Mouse (Mus musculus) liver (tissue): Measurements from ENCODE around the gene Tbx21.

Experiments used
- DNase-seq: peaks from one replicate; pipeline ENCODE4 v3.0.0-alpha.2; 2020; ENCODE audit warnings: mixed read lengths

Gene Tbx21

DNA sequence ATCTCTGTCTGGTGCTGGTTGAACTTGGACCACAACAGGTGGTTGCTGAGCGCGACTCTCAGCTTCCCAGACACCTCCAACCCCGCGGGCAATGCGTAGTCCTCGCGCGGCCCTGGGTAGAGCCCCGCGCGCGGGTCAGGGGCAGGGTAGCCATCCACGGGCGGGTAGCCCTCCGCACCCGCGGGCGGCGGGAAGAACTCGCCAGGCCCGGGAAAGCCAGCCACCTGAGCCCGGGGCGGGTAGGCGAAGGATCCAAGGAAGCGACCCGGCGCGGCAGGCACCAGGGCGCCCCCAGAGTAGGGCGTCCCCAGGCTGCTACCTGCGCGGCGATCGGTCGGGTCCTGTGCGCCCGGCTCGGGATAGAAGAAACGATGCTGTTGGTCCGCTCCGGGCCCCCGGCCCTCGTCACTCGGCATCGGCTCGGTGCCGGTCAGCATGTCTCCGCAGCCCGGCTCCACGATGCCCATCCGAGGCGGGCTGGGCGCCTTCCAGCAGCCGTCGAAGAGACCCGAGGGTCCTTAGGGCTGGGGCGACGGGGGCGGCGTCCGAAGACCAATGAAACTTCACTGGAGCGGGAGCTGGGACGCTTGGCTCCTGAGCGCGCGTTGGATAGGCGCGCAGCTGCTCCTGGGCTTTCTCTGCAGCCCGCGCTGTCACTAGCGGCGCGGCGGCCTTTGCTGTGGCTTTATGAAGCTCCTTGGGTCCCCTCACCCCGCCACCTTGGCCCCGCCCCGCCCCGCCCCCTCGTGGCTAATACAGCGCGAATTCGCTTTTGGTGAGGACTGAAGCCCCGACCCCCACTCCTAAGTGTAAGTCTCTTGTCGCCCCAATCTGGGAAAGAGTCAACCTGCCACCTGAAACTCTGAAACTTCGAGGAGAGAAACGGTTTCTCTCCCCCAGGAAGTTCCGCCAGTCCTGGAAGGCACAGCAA is at the start of gene Tbx21:
Gene Tbx21, minus strand, starts transcription at position 661 of the 931 bp plus-strand sequence.
- DNase-seq = no peak

GRCm38 (mm10) chr11:97160341-97160740 is 45.2 kb upstream of the Tbx21 start:
- DNase-seq = no peak

- DNase-seq = no peak
These were observed 41.9 kb upstream of the Tbx21 start for GRCm38 (mm10) chr11:97156999-97157398.

DNA sequence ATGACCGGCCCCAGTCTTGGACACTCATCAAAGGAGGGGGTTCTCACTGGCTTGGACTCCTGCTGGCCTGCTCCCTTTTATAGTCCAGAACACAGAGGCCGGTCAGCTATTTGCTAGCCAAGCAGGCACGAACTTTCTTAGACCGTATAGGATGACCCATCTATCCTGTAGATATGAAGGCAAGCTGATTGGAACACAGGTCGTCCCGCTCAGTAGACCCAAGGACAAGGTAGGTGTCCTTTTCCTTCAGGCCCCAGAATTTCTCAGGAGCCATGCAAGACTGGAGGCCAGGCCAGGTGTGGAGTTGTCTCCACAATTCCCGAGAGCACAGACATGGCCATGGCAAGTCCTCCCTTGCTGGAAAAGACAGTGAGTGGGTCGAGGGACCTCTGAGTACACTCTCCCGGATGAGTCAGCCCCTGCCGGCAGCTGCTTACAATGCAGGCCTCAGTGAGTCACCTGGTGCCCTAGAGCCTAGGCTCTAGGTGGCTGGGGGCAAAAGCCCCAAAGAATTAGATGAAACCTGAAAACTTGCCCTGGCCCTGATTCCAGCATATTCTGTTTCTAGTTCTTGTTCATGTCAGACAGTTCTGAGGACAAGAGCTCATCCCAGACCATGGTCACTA is 37.6 kb upstream of the Tbx21 start:
- DNase-seq = no peak

DNA sequence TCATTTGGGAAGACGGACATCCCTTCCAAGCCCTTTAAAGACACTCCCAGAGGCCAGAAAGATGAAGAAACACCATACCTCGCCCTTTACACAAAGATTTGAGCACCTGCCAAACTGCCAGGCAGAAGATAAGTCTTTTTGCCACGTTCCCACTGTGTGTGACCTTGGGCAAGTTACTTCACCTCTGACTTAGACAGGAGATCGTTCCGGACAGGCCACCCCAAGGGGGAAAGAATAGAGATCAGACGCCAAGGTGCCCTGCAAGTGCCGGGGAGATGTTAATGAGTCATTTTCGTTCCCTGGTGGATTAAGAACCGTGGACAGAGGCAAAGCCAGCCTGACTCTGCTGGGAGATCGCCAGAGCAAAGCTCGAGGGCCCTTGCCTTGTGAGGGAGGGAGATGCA is 36.9 kb upstream of the Tbx21 start:
- DNase-seq = no peak

GRCm38 (mm10) chr11:97151343-97151801 is 36.2 kb upstream of the Tbx21 start, which contains the start of gene Tbkbp1:
Gene Tbkbp1, minus strand, starts transcription at chr11:97151495.
- DNase-seq = peak; percentile 37

DNA sequence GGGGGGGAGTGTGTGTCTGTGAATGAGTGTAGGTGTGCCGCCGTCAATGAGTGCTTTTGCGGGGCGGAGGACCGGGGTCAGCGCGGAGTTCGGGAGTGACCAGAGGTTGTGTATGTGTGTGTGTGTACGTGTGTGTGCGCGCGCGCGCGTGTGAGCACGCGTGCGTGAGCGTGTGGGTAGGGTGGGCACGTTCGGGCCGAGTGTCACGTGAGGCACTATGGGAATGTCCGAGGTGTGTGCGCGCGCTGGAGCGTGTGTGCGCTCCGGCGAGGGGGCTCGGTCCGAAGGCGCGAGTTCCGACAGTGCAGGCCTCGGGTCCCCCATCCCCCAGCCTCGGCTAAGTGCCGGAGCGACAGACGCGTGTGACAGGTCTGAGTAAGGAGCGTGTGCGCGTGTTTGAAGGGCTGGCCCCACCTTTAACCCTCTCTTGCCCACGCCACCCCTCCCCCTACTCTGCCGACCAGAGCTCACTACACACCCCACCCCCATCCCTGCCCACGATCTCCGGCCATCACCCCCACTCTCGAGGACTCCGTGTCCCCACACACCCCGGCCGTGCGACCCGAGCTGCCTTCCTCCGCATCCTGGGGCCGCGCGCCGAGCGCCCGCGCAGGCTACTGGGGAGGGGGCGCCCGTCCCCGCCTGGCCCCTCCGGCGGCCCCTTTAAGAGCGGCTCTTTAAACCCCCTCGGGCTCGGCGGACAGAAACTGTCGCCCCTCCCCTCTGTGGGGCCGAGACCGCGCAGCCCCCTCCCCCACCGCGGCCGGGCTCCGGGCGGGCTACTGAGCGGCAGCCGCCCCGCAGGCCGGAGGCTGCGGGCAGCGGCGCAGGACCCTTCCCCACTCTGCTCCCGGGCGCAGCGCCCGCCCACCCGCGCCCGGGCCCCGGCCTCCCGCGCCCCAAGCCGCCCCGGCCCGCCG is 35.5 kb upstream of the Tbx21 start:
- peak; percentile 53 for DNase-seq

DNA sequence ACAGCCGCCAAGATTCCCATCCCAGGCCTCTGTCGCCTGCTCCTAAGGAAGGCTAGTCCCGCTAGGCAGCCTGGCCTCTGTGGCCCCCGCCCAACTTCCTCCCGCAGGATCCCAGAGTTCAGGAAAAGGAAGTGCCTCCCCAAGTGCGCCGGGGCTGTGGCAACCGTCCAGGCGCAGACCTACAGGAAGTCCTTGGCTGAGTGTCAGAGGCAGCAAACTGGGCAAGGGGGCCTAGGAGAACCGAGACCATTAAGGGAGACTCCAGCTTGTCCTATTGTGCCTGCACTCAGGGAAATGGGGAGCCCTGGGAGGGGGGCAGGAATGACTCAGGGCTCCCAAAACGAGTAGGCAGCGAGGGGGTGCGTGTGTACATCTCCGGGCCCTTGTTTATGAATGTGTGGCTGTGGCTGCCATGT is 34.9 kb upstream of the Tbx21 start:
- peak; percentile 69 for DNase-seq

- no peak for DNase-seq
These were observed 33.9 kb upstream of the Tbx21 start for GRCm38 (mm10) chr11:97149026-97149425.

- DNase-seq = no peak
These were observed 33.5 kb upstream of the Tbx21 start for GRCm38 (mm10) chr11:97148591-97148990.

- DNase-seq = no peak
These were observed 32.2 kb upstream of the Tbx21 start for GRCm38 (mm10) chr11:97147333-97147732.

GRCm38 (mm10) chr11:97146724-97147123 is 31.6 kb upstream of the Tbx21 start:
- DNase-seq = peak; percentile 63

GRCm38 (mm10) chr11:97145951-97146350 is 30.8 kb upstream of the Tbx21 start:
- no peak for DNase-seq

- DNase-seq = no peak
These were observed 30.2 kb upstream of the Tbx21 start for GRCm38 (mm10) chr11:97145320-97145719.

DNA sequence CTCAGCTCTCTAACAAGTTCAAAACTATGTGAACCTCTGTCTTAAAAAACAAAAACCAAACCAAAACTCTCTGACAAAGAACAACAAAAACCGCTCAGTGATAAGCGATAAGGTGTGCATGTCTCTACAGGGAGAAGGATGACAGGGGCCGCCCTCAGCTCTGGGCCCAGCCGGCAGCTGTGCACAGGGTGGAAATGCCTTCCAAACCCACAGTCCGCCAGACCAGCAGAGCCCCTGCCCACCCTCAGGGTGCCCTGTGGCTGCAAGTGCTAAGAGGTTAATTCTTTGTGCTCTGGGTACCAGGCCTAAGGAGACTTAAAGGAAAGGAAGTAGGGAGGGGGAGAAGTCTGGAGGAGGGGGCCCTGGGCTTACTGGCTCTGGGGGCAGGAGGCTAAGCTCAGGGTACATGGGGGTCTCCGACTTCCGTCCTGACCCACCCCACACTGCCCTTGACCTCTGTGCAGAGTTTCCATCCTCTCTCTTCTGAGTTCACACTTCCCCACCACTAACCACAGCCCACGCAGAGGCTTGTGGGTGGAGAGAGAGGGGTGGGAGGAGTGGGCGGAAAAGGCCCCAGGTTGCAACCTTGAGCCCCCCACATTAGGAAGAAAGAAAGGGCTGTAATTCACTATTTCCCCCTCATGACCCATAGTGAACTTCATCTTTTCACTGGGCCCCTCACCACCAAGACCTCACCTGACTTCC is 28.2 kb upstream of the Tbx21 start:
- DNase-seq = no peak

DNA sequence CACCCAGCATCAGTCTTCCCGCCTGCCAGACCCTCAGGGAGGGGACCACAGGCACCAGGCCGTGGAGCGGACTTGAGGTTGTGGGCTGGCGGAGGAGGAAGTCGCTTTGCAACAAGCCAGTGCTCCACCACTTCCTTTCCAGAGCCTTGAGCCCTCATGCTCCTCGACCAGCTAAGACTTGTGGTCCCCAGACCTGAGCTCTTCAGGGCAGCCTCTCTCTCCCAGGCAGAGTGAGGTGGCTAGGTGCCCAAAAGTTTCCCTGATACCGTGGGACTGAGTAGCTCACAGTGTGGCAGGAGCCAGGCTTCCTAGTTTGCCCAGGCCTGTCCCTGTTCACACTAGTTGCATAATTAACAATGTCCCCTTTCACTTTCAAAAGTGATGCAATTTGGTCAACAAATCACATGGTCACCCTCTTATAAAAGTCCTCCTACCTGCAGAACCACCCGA is 27.1 kb upstream of the Tbx21 start:
- DNase-seq = peak; percentile 39

DNA sequence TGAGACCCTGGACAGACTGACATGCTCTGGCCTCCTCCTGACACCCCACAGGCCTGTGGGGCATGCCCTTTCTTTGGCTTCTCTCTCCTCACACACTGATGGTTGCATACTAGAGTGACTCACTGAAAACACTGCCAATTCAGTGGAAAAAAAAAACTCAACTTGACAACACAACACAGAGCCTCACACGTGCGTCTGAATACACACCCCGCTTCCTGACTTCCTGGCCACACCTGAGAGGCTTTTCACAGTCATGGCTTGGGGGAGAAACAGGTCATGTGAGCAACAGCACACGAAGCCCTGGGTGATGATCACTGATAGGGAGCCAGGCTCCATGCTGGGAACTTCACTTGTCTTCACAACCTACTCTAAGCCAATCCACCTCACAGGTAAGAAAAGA is 25.7 kb upstream of the Tbx21 start:
- DNase-seq = no peak

DNA sequence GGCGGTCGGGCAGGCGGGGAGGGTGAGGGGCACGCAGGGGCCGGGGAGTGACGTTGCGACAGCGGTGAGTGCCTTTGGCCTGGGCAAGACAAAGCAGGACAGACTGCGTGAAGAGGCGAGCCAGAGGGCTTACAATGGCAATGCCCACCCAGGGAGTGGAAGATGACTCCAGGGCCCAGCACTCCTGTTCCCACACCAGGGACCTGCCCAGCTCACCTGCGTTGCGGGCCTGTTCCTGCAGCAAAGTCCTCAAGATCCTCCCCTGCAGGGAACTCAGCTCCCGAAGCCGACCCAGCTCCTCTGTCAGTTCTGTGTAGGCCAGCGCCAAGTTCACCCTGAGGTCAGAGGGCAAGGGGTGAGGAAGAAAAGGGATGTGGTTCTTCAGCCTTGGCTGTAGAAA is 24.1 kb upstream of the Tbx21 start:
- no peak for DNase-seq

- DNase-seq = no peak
These were observed 23.6 kb upstream of the Tbx21 start for GRCm38 (mm10) chr11:97138554-97139226.

DNA sequence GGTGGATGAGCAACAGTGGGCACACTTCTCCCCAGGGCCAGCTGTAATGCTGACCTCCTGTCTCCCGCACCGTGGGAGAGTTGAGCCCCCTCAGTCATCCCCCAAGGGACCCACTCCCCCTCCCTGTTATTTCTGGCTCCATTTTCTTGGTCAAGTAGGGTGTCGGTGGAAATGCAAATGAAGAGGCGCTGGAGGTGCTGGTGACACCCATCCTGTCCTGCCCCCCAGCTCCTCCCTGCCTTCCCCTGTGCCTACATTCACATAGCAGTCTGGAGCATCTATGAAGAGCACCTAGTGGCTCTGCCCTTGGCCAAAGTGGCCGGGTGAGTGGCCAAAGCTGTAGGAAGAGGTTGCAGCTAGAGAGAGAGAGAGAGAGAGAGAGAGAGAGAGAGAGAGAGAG is 18.1 kb upstream of the Tbx21 start:
- no peak for DNase-seq

- DNase-seq = no peak
These were observed 17.1 kb upstream of the Tbx21 start for GRCm38 (mm10) chr11:97132185-97132584.

DNA sequence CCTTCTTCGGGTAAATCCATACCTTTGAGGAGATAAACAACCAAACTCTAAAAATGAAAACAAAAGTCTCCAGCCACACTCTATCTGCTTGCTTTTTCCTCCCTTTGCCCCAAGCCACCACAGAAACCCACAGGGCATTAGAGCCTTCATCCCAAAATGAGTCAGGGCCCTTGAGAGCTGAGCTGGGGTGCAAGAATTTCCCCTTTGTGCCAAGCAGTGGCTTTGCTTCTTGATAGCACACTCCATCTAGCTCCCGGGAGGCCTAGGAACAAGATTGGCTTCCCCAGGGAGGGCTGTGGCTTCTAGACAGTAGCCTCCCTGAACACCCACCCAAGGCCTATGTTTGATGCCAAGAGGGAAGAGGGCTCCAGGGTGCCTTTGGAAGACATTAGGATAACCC is 16.6 kb upstream of the Tbx21 start:
- no peak for DNase-seq
